In the genomic region with DNA sequence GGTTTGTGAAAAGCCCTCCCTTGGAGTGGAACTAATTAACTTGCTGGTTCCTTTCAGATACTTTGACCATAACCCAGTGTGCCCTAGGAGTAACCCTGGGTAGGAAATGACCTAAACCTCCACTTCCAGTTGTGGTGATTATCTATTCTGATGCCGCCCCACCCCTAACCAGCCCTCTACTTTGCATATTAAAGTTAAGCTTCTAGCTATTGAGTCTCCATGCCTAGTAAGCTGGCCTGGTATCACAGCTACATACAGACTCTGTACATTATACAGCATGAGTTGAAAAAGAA, we compare ENCODE assay signal across 18 mouse cellular contexts.
DNase-seq lines count a peak whose midpoint lies in the region; ATAC-seq and TF ChIP-seq lines count a peak whose summit lies in the region.
"Had no signal": no experiment of that assay in that cellular context is flagged by ENCODE, and none has a peak within 500 bp of the region (broad histone marks: within the 10 kb centered on the region; RNA-seq: fewer than 3 reads in every experiment).

No protein-coding gene starts in this region.

- no peaks in the 10 kb centered on the region for H3K79me2 ChIP-seq in liver, adult 2 months (ENCODE audit: control insufficient read depth, insufficient read depth, low read length)

- no peak overlapping the region for H3K27ac ChIP-seq in forebrain, embryonic 11.5 days (ENCODE audit: low read depth, low read length)
- H3K27ac ChIP-seq in forebrain, postnatal 0 days (ENCODE audit: low read depth, low read length) = no peak overlapping the region
- H3K27ac ChIP-seq in liver, adult 2 months (replicated peaks; ENCODE audit: insufficient read depth, low read depth, low read length) = peak overlapping the region; percentile 73; the same call in 1 of the 2 replicates
- H3K27ac ChIP-seq in bone marrow macrophage, adult 2 months (ENCODE audit: insufficient read depth, low read depth, low read length) = peak overlapping the region; percentile 70; the same call in 1 of the 2 replicates
- H3K27ac ChIP-seq in limb, embryonic 15.5 days = peak overlapping the region; percentile 28; the same call in 1 of the 2 replicates
- H3K27ac ChIP-seq in hindbrain, embryonic 16.5 days (ENCODE audit: low read depth, low read length) = no peak overlapping the region
- H3K27ac ChIP-seq: gastrocnemius, adult 2 months; hindbrain, postnatal 0 days; liver, embryonic 14.5 days; midbrain, embryonic 15.5 days had no signal

- ATAC-seq in forebrain, embryonic 11.5 days (replicated peaks; ENCODE audit: low FRiP score) = peak; percentile 36
- ATAC-seq in forebrain, postnatal 0 days = no peak
- ATAC-seq in limb, embryonic 15.5 days (ENCODE audit: insufficient number of reproducible peaks, low FRiP score, low TSS enrichment, low read depth) = no peak
- no peak for ATAC-seq in hindbrain, embryonic 16.5 days
- ATAC-seq: hindbrain, postnatal 0 days; midbrain, embryonic 15.5 days had no signal

- no peak overlapping the region for H3K4me3 ChIP-seq in forebrain, embryonic 11.5 days (ENCODE audit: low read depth, low read length)
- H3K4me3 ChIP-seq in forebrain, postnatal 0 days (ENCODE audit: low read depth, low read length) = no peak overlapping the region
- no peak overlapping the region for H3K4me3 ChIP-seq in liver, adult 2 months (ENCODE audit: insufficient read depth, low read depth, low read length)
- H3K4me3 ChIP-seq in bone marrow macrophage, adult 2 months (ENCODE audit: insufficient read depth, low read length) = no peak overlapping the region
- H3K4me3 ChIP-seq in limb, embryonic 15.5 days = no peak overlapping the region
- H3K4me3 ChIP-seq in hindbrain, embryonic 16.5 days (ENCODE audit: low read length) = no peak overlapping the region
- H3K4me3 ChIP-seq: midbrain, embryonic 15.5 days had no signal

- no peaks in the 10 kb centered on the region for H3K36me3 ChIP-seq in forebrain, embryonic 11.5 days (ENCODE audit: control insufficient read depth, insufficient read depth, low read length)
- H3K36me3 ChIP-seq in forebrain, postnatal 0 days (ENCODE audit: insufficient read depth) = no peaks in the 10 kb centered on the region
- no peaks in the 10 kb centered on the region for H3K36me3 ChIP-seq in liver, adult 2 months (ENCODE audit: control insufficient read depth, insufficient read depth, low read length)
- no peaks in the 10 kb centered on the region for H3K36me3 ChIP-seq in limb, embryonic 15.5 days
- no peaks in the 10 kb centered on the region for H3K36me3 ChIP-seq in hindbrain, embryonic 16.5 days (ENCODE audit: control insufficient read depth, insufficient read depth, low read length)
- H3K36me3 ChIP-seq: G1E; midbrain, embryonic 15.5 days had no signal

- H3K4me1 ChIP-seq in forebrain, embryonic 11.5 days (replicated peaks; ENCODE audit: control insufficient read depth, insufficient read depth, low read length) = peaks cover 3% of the 10 kb centered on the region
- no peaks in the 10 kb centered on the region for H3K4me1 ChIP-seq in forebrain, postnatal 0 days (ENCODE audit: insufficient read depth)
- 0 out of 2 replicates have a peak, but pooled peaks cover 2% of the 10 kb centered on the region for H3K4me1 ChIP-seq in liver, adult 2 months (ENCODE audit: control insufficient read depth, insufficient read depth, low read length)
- peaks cover 10% of the 10 kb centered on the region for H3K4me1 ChIP-seq in bone marrow macrophage, adult 2 months (ENCODE audit: control insufficient read depth, insufficient read depth, low read length)
- H3K4me1 ChIP-seq in limb, embryonic 15.5 days = peaks cover 13% of the 10 kb centered on the region
- H3K4me1 ChIP-seq in hindbrain, embryonic 16.5 days (ENCODE audit: control insufficient read depth, insufficient read depth, low read depth, low read length) = no peaks in the 10 kb centered on the region

- TF ChIP-seq CTCF in forebrain, postnatal 0 days (IDR thresholded peaks at IDR 0.05; ENCODE audit: low read depth) = no peak
- no peak for TF ChIP-seq CTCF in liver, adult 2 months (IDR thresholded peaks at IDR 0.05; ENCODE audit: low read depth, low read length)
- no peak for TF ChIP-seq CTCF in bone marrow macrophage, adult 2 months (IDR thresholded peaks at IDR 0.05; ENCODE audit: low read depth, low read length)

- no peak for TF ChIP-seq POLR2A in liver, adult 2 months (IDR thresholded peaks at IDR 0.05; ENCODE audit: extremely low read depth, insufficient read depth, low read length)
- no peak for TF ChIP-seq POLR2A in bone marrow macrophage, adult 2 months (IDR thresholded peaks at IDR 0.05; ENCODE audit: borderline replicate concordance, low read depth, low read length)

- no peaks in the 10 kb centered on the region for H3K27me3 ChIP-seq in forebrain, embryonic 11.5 days (ENCODE audit: control insufficient read depth, insufficient read depth, low read length)
- no peaks in the 10 kb centered on the region for H3K27me3 ChIP-seq in forebrain, postnatal 0 days (ENCODE audit: insufficient read depth, low read length)
- no peaks in the 10 kb centered on the region for H3K27me3 ChIP-seq in liver, adult 2 months (ENCODE audit: control insufficient read depth, insufficient read depth, low read length)
- H3K27me3 ChIP-seq in limb, embryonic 15.5 days = 0 out of 2 replicates have a peak, but pooled peaks cover 5% of the 10 kb centered on the region
- H3K27me3 ChIP-seq in hindbrain, embryonic 16.5 days (replicated peaks; ENCODE audit: control insufficient read depth, insufficient read depth, low read length) = no peaks in the 10 kb centered on the region
- H3K27me3 ChIP-seq: midbrain, embryonic 15.5 days had no signal

- 21% methylated on average over 1 of the region's 1 CpGs for WGBS in forebrain, embryonic 11.5 days
- 37% methylated on average over 1 of the region's 1 CpGs for WGBS in forebrain, postnatal 0 days
- 94% methylated on average over 1 of the region's 1 CpGs for WGBS in liver, adult 2 months
- WGBS in limb, embryonic 15.5 days = 32% methylated on average over 1 of the region's 1 CpGs
- WGBS in hindbrain, embryonic 16.5 days = 44% methylated on average over 1 of the region's 1 CpGs

- no peak overlapping the region for H3K9ac ChIP-seq in forebrain, embryonic 11.5 days (ENCODE audit: low read length)
- no peak overlapping the region for H3K9ac ChIP-seq in forebrain, postnatal 0 days
- H3K9ac ChIP-seq in liver, adult 2 months (ENCODE audit: low read depth, low read length) = no peak overlapping the region
- no peak overlapping the region for H3K9ac ChIP-seq in limb, embryonic 15.5 days
- H3K9ac ChIP-seq in hindbrain, embryonic 16.5 days (ENCODE audit: low read depth, low read length) = no peak overlapping the region
- H3K9ac ChIP-seq: liver, embryonic 14.5 days; midbrain, embryonic 15.5 days had no signal

- no peaks in the 10 kb centered on the region for H3K9me3 ChIP-seq in forebrain, embryonic 11.5 days (ENCODE audit: control insufficient read depth, low read length)
- H3K9me3 ChIP-seq in forebrain, postnatal 0 days (ENCODE audit: low read length) = no peaks in the 10 kb centered on the region
- H3K9me3 ChIP-seq in limb, embryonic 15.5 days = no peaks in the 10 kb centered on the region
- H3K9me3 ChIP-seq in hindbrain, embryonic 16.5 days (ENCODE audit: control insufficient read depth, low read length) = no peaks in the 10 kb centered on the region
- H3K9me3 ChIP-seq: midbrain, embryonic 15.5 days had no signal

- no peak for DNase-seq in forebrain, embryonic 11.5 days (ENCODE audit: low spot score)
- no peak for DNase-seq in forebrain, postnatal 0 days
- DNase-seq in liver, adult 2 months (ENCODE audit: extremely low read depth, low read depth, low spot score) = no peak
- DNase-seq in liver = no peak
- DNase-seq in gastrocnemius, postnatal 25 days = no peak
- DNase-seq: adrenal gland, postnatal 25 days; cerebellum, postnatal 36 days; gastrocnemius, adult 2 months; kidney, adult 8-10 months; right cerebral cortex, postnatal 14 days; thymus, adult 18-20 months had no signal

- no peak overlapping the region for H3K4me2 ChIP-seq in forebrain, embryonic 11.5 days (ENCODE audit: low read depth, low read length, severe bottlenecking)
- H3K4me2 ChIP-seq in forebrain, postnatal 0 days (ENCODE audit: low read depth) = no peak overlapping the region
- no peak overlapping the region for H3K4me2 ChIP-seq in limb, embryonic 15.5 days
- H3K4me2 ChIP-seq in hindbrain, embryonic 16.5 days (ENCODE audit: low read length) = no peak overlapping the region
- H3K4me2 ChIP-seq: midbrain, embryonic 15.5 days had no signal

Comparison
In these comparisons a context has a peak if more than half of its experiments do, and no peak if none do; other contexts are left out.
1. H3K27ac ChIP-seq: peak in liver, adult 2 months (single experiment), bone marrow macrophage, adult 2 months (single experiment) and limb, embryonic 15.5 days (single experiment); none in forebrain, embryonic 11.5 days (single experiment), forebrain, postnatal 0 days (single experiment) and hindbrain, embryonic 16.5 days (single experiment).